Mouse (Mus musculus) heart, adult 2 months (tissue): ENCODE measurements around the gene Npm3.

Source experiments
- CTCF ChIP-seq: fragments of 200-600 bp; IDR thresholded peaks from 2 replicates; pipeline ENCODE4 v1.8.1; 2022; ENCODE audit warnings: antibody characterized with exemption, mild to moderate bottlenecking, moderate library complexity
- EP300 ChIP-seq: fragments of 200-500 bp; IDR thresholded peaks from 2 replicates; pipeline ENCODE4 v1.6.1; 2011; ENCODE audit warnings: low read depth, low read length, control low read depth; ENCODE audit not compliant: insufficient read depth
- POLR2A ChIP-seq: fragments of 200-500 bp; IDR thresholded peaks from 2 replicates; pipeline ENCODE4 v1.6.1; 2011; ENCODE audit warnings: mild to moderate bottlenecking, low read depth, low read length, control low read depth; ENCODE audit not compliant: insufficient read depth

DNA sequence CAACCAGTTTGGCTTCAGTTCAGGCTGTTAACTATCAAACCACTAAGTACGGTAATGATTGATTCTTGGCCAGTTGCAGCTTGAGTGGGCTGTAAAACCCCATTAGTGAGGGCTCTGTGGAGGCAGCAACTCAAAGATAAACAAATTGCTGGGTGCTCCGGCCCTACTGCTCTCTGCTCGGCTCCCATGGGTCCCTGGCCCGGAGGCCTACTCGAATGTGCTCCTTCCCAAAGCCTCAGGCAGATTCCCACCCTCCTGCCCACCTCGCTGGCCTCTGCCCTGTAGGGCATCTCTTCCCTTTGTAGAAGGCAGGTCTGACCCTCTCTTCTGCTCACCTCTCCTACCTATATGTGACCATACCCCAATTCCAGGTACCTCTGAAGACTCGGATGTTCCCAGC lies 14.6 kb downstream of the Npm3 start:
- TF ChIP-seq POLR2A (no peak), CTCF (no peak), EP300 (no peak)
